Mouse (Mus musculus) MEL (cell line): Measurements from ENCODE around the gene Nos3. TPM values are rescaled to one million over a fixed set of nuclear protein-coding genes. Genes with fewer than 3 reads are reported as not detected.

Source experiments
- DNase-seq: peaks from one replicate; pipeline ENCODE4 v3.0.0; 2011; ENCODE audit warnings: low read depth, low spot score
- H3K27ac ChIP-seq: 2 replicates; pipeline ENCODE4 v1.5.1; 2012; ENCODE audit warnings: low read depth, mild to moderate bottlenecking, control low read depth, low read length, moderate library complexity; ENCODE audit not compliant: control insufficient read depth
- H3K27me3 ChIP-seq, 2 experiments: fragments of 150-350 bp in 1 of 2; sonication (generic) in 1 of 2; 2 replicates each; pipeline ENCODE4 v1.6.1; 2012; ENCODE audit warnings: low read length in 2 of 2, mild to moderate bottlenecking in 2 of 2, improper control_type of control experiment in 1 of 2, moderate library complexity in 1 of 2; ENCODE audit not compliant: insufficient read depth in 2 of 2, control insufficient read depth in 1 of 2
- H3K36me3 ChIP-seq, 2 experiments: 2 replicates each; pipeline ENCODE4 v1.6.1; 2012 to 2014; ENCODE audit warnings: low read length in 2 of 2, improper control_type of control experiment in 1 of 2, inconsistent platforms in 1 of 2, mild to moderate bottlenecking in 1 of 2; ENCODE audit not compliant: insufficient read depth in 2 of 2, control insufficient read depth in 1 of 2
- H3K4me1 ChIP-seq, 2 experiments: fragments of 150-350 bp in 1 of 2; sonication (generic) in 1 of 2; 2 replicates each; pipeline ENCODE4 v1.6.1; 2012; ENCODE audit warnings: low read length in 2 of 2, improper control_type of control experiment in 1 of 2, mild to moderate bottlenecking in 1 of 2; ENCODE audit not compliant: insufficient read depth in 2 of 2, control insufficient read depth in 1 of 2
- H3K4me3 ChIP-seq, 2 experiments: fragments of 150-350 bp in 1 of 2; sonication (generic) in 1 of 2; 2 replicates each; pipeline ENCODE4 v1.5.1; 2012; ENCODE audit warnings: low read depth in 2 of 2, low read length in 2 of 2, mild to moderate bottlenecking in 2 of 2, moderate library complexity in 2 of 2, control low read depth in 1 of 2, improper control_type of control experiment in 1 of 2; ENCODE audit not compliant: control insufficient read depth in 1 of 2, insufficient read depth in 1 of 2
- H3K79me2 ChIP-seq: 2 replicates; pipeline ENCODE4 v1.6.1; 2012; ENCODE audit warnings: mild to moderate bottlenecking, low read length, moderate library complexity; ENCODE audit not compliant: control insufficient read depth, poor library complexity, insufficient read depth
- H3K9ac ChIP-seq: 2 replicates; pipeline ENCODE4 v1.6.1; 2012; ENCODE audit warnings: low read depth, mild to moderate bottlenecking, control low read depth, low read length, moderate library complexity; ENCODE audit not compliant: control insufficient read depth, poor library complexity, severe bottlenecking
- H3K9me3 ChIP-seq: fragments of 150-350 bp; sonication (generic); replicated peaks from 2 replicates; pipeline ENCODE4 v1.6.1; 2012; ENCODE audit warnings: mild to moderate bottlenecking, low read length, improper control_type of control experiment, moderate library complexity; ENCODE audit not compliant: insufficient read depth
- BHLHE40 ChIP-seq: IDR thresholded peaks from 2 replicates; pipeline ENCODE4 v1.6.1; 2012; ENCODE audit warnings: low read depth, mild to moderate bottlenecking, inconsistent platforms, low read length, improper control_type of control experiment, borderline replicate concordance
- CHD1 ChIP-seq: IDR thresholded peaks from 2 replicates; pipeline ENCODE4 v1.6.1; 2012; ENCODE audit warnings: low read depth, mild to moderate bottlenecking, inconsistent platforms, low read length, improper control_type of control experiment
- CHD2 ChIP-seq: IDR thresholded peaks from 2 replicates; pipeline ENCODE4 v1.6.1; 2011; ENCODE audit warnings: low read length, improper control_type of control experiment
- CTCF ChIP-seq, 3 experiments: IDR thresholded peaks in 2 of 3; conservative IDR thresholded peaks in 1 of 3; 2 replicates each; pipeline ENCODE4 v1.5.1; 2011 to 2012; ENCODE audit warnings: low read length in 3 of 3, low read depth in 2 of 3, mild to moderate bottlenecking in 2 of 3, improper control_type of control experiment in 1 of 3, inconsistent platforms in 1 of 3, mixed read lengths in 1 of 3, moderate library complexity in 1 of 3; ENCODE audit not compliant: control insufficient read depth in 1 of 3, insufficient read depth in 1 of 3, poor library complexity in 1 of 3, severe bottlenecking in 1 of 3
- E2F4 ChIP-seq: IDR thresholded peaks from 2 replicates; pipeline ENCODE4 v1.6.1; 2011; ENCODE audit warnings: low read depth, low read length, improper control_type of control experiment, borderline replicate concordance
- ELF1 ChIP-seq: IDR thresholded peaks from 2 replicates; pipeline ENCODE4 v1.6.1; 2014; ENCODE audit warnings: low read depth, mild to moderate bottlenecking, inconsistent platforms, low read length, improper control_type of control experiment, moderate library complexity
- EP300 ChIP-seq, 2 experiments: IDR thresholded peaks; 2 replicates each; pipeline ENCODE4 v1.6.1; 2011; ENCODE audit warnings: improper control_type of control experiment in 2 of 2, low read length in 2 of 2, low read depth in 1 of 2, mild to moderate bottlenecking in 1 of 2
- ETS1 ChIP-seq: IDR thresholded peaks from 2 replicates; pipeline ENCODE4 v1.6.1; 2012; ENCODE audit warnings: low read depth, mild to moderate bottlenecking, inconsistent platforms, low read length, improper control_type of control experiment, moderate library complexity
- GABPA ChIP-seq: IDR thresholded peaks from 2 replicates; pipeline ENCODE4 v1.6.1; 2012; ENCODE audit warnings: low read depth, mild to moderate bottlenecking, inconsistent platforms, low read length, improper control_type of control experiment, moderate library complexity
- GATA1 ChIP-seq: IDR thresholded peaks from 2 replicates; pipeline ENCODE4 v1.6.1; 2011; ENCODE audit warnings: low read depth, low read length, improper control_type of control experiment
- JUND ChIP-seq: IDR thresholded peaks from 2 replicates; pipeline ENCODE4 v1.6.1; 2011; ENCODE audit warnings: low read depth, mild to moderate bottlenecking, improper control_type of control experiment, low read length
- MAX ChIP-seq: IDR thresholded peaks from 2 replicates; pipeline ENCODE4 v1.6.1; 2011; ENCODE audit warnings: low read length, improper control_type of control experiment
- MAZ ChIP-seq: IDR thresholded peaks from 2 replicates; pipeline ENCODE4 v1.6.1; 2012; ENCODE audit warnings: low read depth, mild to moderate bottlenecking, inconsistent platforms, low read length, improper control_type of control experiment
- MXI1 ChIP-seq: IDR thresholded peaks from 2 replicates; pipeline ENCODE4 v1.6.1; 2011; ENCODE audit warnings: mild to moderate bottlenecking, low read depth, low read length, improper control_type of control experiment
- MYB ChIP-seq: IDR thresholded peaks from 2 replicates; pipeline ENCODE4 v1.6.1; 2011; ENCODE audit warnings: mild to moderate bottlenecking, low read depth, low read length, improper control_type of control experiment
- MYC ChIP-seq: IDR thresholded peaks from 2 replicates; pipeline ENCODE4 v1.6.1; 2011; ENCODE audit warnings: low read depth, mild to moderate bottlenecking, low read length, improper control_type of control experiment, moderate library complexity
- NELFE ChIP-seq: IDR thresholded peaks from 2 replicates; pipeline ENCODE4 v1.6.1; 2011; ENCODE audit warnings: low read depth, low read length, improper control_type of control experiment
- NRF1 ChIP-seq: IDR thresholded peaks from 2 replicates; pipeline ENCODE4 v1.6.1; 2014; ENCODE audit warnings: low read depth, mild to moderate bottlenecking, inconsistent platforms, low read length, improper control_type of control experiment, moderate library complexity; ENCODE audit not compliant: poor library complexity, insufficient read depth, severe bottlenecking
- POLR2AphosphoS2 ChIP-seq: IDR thresholded peaks from 2 replicates; pipeline ENCODE4 v1.6.1; 2011; ENCODE audit warnings: low read length, improper control_type of control experiment
- POLR2AphosphoS5 ChIP-seq: IDR thresholded peaks from 2 replicates; pipeline ENCODE4 v1.6.1; 2012; ENCODE audit warnings: low read depth, borderline replicate concordance, mild to moderate bottlenecking, inconsistent platforms, low read length, moderate library complexity, mixed read lengths
- RCOR1 ChIP-seq: IDR thresholded peaks from 2 replicates; pipeline ENCODE4 v1.6.1; 2012; ENCODE audit warnings: low read depth, mild to moderate bottlenecking, inconsistent platforms, low read length, improper control_type of control experiment
- SMC3 ChIP-seq: IDR thresholded peaks from 2 replicates; pipeline ENCODE4 v1.6.1; 2011; ENCODE audit warnings: low read depth, low read length, improper control_type of control experiment
- TAL1 ChIP-seq: IDR thresholded peaks from 2 replicates; pipeline ENCODE4 v1.6.1; 2012; ENCODE audit warnings: mild to moderate bottlenecking, inconsistent platforms, low read length, moderate library complexity, mixed read lengths
- TBP ChIP-seq: IDR thresholded peaks from 2 replicates; pipeline ENCODE4 v1.8.0; 2011; ENCODE audit warnings: low read depth, low read length, improper control_type of control experiment
- TCF12 ChIP-seq: IDR thresholded peaks from 2 replicates; pipeline ENCODE4 v1.6.1; 2014; ENCODE audit warnings: low read depth, mild to moderate bottlenecking, inconsistent platforms, low read length, improper control_type of control experiment, moderate library complexity
- USF1 ChIP-seq: IDR thresholded peaks from 2 replicates; pipeline ENCODE4 v1.6.1; 2014; ENCODE audit warnings: low read depth, mild to moderate bottlenecking, inconsistent platforms, low read length, improper control_type of control experiment, moderate library complexity
- USF2 ChIP-seq, 2 experiments: IDR thresholded peaks; 2 replicates each; pipeline ENCODE4 v1.6.1; 2011 to 2012; ENCODE audit warnings: improper control_type of control experiment in 2 of 2, low read length in 2 of 2, borderline replicate concordance in 1 of 2, inconsistent platforms in 1 of 2, low read depth in 1 of 2, mild to moderate bottlenecking in 1 of 2; ENCODE audit not compliant: insufficient read depth in 1 of 2
- ZC3H11A ChIP-seq: IDR thresholded peaks from 2 replicates; pipeline ENCODE4 v1.6.1; 2012; ENCODE audit warnings: low read depth, mild to moderate bottlenecking, inconsistent platforms, low read length, improper control_type of control experiment
- ZKSCAN1 ChIP-seq: IDR thresholded peaks from 2 replicates; pipeline ENCODE4 v1.6.1; 2012; ENCODE audit warnings: low read depth, mild to moderate bottlenecking, inconsistent platforms, low read length, improper control_type of control experiment, moderate library complexity
- polyA plus RNA-seq, 2 experiments: library from polyadenylated mRNA; stranded (reverse) in 1 of 2; unstranded in 1 of 2; fragments of >175 nt in 1 of 2; fragments of >200 nt in 1 of 2; gene quantifications; 2 replicates each; pipeline versions ENCODE4 v1.2.1 to v1.2.4; 2012; ENCODE audit warnings: low replicate concordance in 2 of 2, low read depth in 1 of 2; ENCODE audit not compliant: insufficient read length in 2 of 2, insufficient read depth in 1 of 2, missing spikeins in 1 of 2
- total RNA-seq: library from RNA; depleted of rRNA; stranded (reverse); fragments of 300-350 nt; gene quantifications from 2 replicates; pipeline ENCODE4 v1.2.3, GENCODE M21; 2012

Gene Nos3
- total and polyA plus RNA-seq, 3 experiments = 3.9 to 6.2 TPM; not detected in 1

DNA sequence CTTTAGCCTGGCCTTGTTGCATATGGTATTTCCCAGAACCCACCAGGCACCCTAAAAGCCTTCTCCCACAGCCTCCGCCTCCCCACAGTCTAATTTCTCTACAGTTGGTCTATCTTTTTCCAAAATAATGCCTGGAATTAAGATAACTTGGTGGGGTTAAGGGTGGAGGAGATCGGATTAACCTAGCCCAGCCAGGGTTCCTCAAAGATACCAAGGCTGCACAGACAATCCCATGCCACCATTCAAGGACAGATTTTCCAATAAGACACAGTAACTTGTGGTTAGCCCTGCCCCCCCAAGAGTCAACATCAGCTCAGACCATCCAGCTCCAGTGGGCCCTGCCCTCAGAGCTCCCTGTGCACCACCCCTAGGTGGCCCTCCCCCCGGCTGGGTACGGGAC, 15.9 kb downstream of the Nos3 start (continued):
- TF ChIP-seq NRF1 (no peak), TAL1 (peak; percentile 79), TBP (peak; percentile 66), ETS1 (peak; percentile 84), MXI1 (no peak; the same call in 1 of the 2 replicates), MYB (peak; percentile 94), ELF1 (no peak; the same call in 1 of the 2 replicates), POLR2AphosphoS5 (no peak), USF1 (no peak), CHD1 (no peak), ZKSCAN1 (no peak), BHLHE40 (no peak), SMC3 (no peak), NELFE (no peak; the same call in 1 of the 2 replicates), USF2 (IDR thresholded peaks at IDR 0.05; ENCODE audit: borderline replicate concordance in 1 of 2, insufficient read depth in 1 of 2, low read depth in 1 of 2, low read length in 2 of 2) (no peak), GATA1 (peak; percentile 96)

DNA sequence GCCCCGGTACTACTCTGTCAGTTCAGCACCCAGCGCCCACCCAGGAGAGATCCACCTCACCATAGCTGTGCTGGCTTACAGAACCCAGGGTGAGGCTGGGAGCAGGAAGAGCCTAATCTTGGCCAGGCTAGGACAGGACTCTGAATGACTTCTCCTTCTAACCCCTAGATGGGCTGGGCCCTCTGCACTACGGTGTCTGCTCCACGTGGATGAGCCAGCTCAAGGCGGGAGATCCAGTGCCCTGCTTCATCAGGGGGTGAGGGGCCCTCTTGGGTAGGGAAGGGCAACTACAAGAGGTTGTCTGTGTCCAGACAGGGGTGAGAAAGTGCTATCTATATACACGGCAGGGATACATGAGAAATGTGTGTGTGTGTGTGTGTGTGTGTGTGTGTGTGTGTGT, 16.9 kb downstream of the Nos3 start:
- peak overlapping the region; percentile 53 for H3K27ac ChIP-seq
- peak; percentile 89 for TF ChIP-seq MXI1
- no peak for TF ChIP-seq BHLHE40
- no peak for TF ChIP-seq POLR2AphosphoS5
- 0 out of 2 replicates have a peak, but pooled peaks have one; percentile 43 for TF ChIP-seq TCF12
- TF ChIP-seq POLR2AphosphoS2 = no peak
- peak; percentile 91 for TF ChIP-seq MAX
- no peak for TF ChIP-seq CTCF (IDR thresholded peaks at IDR 0.05 in 2 of 3, conservative IDR thresholded peaks at IDR 0.05 in 1 of 3; ENCODE audit: control insufficient read depth in 1 of 3, insufficient read depth in 1 of 3, low read depth in 2 of 3, low read length in 3 of 3, poor library complexity in 1 of 3, severe bottlenecking in 1 of 3)
- peak; percentile 31; the same call in 1 of the 2 replicates for TF ChIP-seq E2F4
- 0 out of 4 replicates have a peak, but pooled peaks of 1 of the 2 experiments have one; percentile 19 for TF ChIP-seq EP300 (IDR thresholded peaks at IDR 0.05; ENCODE audit: low read depth in 1 of 2, low read length in 2 of 2)
- no peak for TF ChIP-seq NELFE
- no peak for TF ChIP-seq MAZ
- TF ChIP-seq ZC3H11A = no peak
- TF ChIP-seq JUND = no peak
- TF ChIP-seq ELF1 = no peak
- no peak for TF ChIP-seq GABPA
- TF ChIP-seq SMC3 = no peak
- no peak for TF ChIP-seq ETS1
- no peak for TF ChIP-seq CHD2
- no peak for TF ChIP-seq RCOR1
- TF ChIP-seq USF2 (IDR thresholded peaks at IDR 0.05; ENCODE audit: borderline replicate concordance in 1 of 2, insufficient read depth in 1 of 2, low read depth in 1 of 2, low read length in 2 of 2) = no peak
- TF ChIP-seq MYC = peak; percentile 75; the same call in 1 of the 2 replicates
- TF ChIP-seq, all 39 proteins: peak for 6
- peaks cover 0 to 56% of the 10 kb centered on the region in 2 experiments; a peak in 2 of 4 replicates for H3K36me3 ChIP-seq
- peak overlapping the region; percentile 48 for H3K9ac ChIP-seq
- H3K79me2 ChIP-seq = peaks cover 8% of the 10 kb centered on the region
- peak; percentile 80 for DNase-seq
- H3K9me3 ChIP-seq = no peaks in the 10 kb centered on the region
- H3K4me1 ChIP-seq = peaks cover 22 to 76% of the 10 kb centered on the region in 2 experiments
- H3K4me3 ChIP-seq = peak overlapping the region in 1 of 2 experiments; percentile 10; a peak in 1 of 4 replicates
- H3K27me3 ChIP-seq = no peaks in the 10 kb centered on the region
